Mouse (Mus musculus) small intestine, adult 2 months (tissue): ENCODE results near the gene 0610037L13Rik.

Experiments used
- CTCF ChIP-seq: fragments of 200-500 bp; IDR thresholded peaks from 2 replicates; pipeline ENCODE4 v1.5.1; 2012; ENCODE audit warnings: low read depth, mild to moderate bottlenecking, control low read depth, inconsistent platforms, low read length, moderate library complexity, mixed read lengths; ENCODE audit not compliant: insufficient replicate concordance, insufficient read length; ENCODE audit errors: extremely low read depth
- POLR2A ChIP-seq: fragments of 200-500 bp; IDR thresholded peaks from 2 replicates; pipeline ENCODE4 v1.6.1; 2012; ENCODE audit warnings: low read depth, mild to moderate bottlenecking, control low read depth, inconsistent platforms, low read length, moderate library complexity

DNA sequence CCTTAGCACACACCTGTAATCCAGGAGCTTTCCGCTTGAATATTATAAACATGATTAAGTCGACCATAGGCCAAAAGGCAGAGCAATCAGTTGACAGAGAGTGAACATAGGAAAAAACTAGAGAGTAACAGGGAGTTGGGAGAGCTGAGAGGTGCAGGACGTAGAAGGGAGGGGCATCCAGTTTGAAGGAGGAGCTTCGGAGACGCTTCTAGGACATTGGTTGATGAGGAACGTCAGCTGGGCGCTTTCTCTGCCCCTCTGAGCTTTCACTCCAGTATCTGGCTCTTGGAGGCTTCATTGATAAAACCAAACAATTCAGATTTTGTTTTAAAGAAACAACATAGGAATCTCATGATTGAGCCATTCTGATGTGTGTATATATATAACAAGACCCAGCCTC, 3.2 kb upstream of the 0610037L13Rik start:
- no peak for TF ChIP-seq CTCF
- no peak for TF ChIP-seq POLR2A
